Mouse (Mus musculus) adrenal gland (tissue): ENCODE data around the gene Myo7a.

Source experiments
- intact Hi-C: fragments of 180-260 bp; cut with DNase I; formaldehyde crosslinking; loops from one replicate; pipeline ENCODE4 v1.15.1; 2025
- long read RNA-seq, 2 experiments: library from polyadenylated mRNA; unstranded; transcript quantifications; one replicate each; pipeline ENCODE4 v2.0.0; 2020; ENCODE audit warnings: borderline replicate concordance in 1 of 2; ENCODE audit not compliant: insufficient replicate concordance in 1 of 2

Myo7a gene
- long read RNA-seq, experiment 1, partial matches to known transcripts: 8 of 8 reads
- long read RNA-seq, experiment 1, other reads (novel, unspliced or antisense): 0 of 8 reads
- long read RNA-seq, experiment 2, partial matches to known transcripts: 22 of 27 reads
- long read RNA-seq, experiment 2, other reads (novel, unspliced or antisense): 5 of 27 reads

DNA sequence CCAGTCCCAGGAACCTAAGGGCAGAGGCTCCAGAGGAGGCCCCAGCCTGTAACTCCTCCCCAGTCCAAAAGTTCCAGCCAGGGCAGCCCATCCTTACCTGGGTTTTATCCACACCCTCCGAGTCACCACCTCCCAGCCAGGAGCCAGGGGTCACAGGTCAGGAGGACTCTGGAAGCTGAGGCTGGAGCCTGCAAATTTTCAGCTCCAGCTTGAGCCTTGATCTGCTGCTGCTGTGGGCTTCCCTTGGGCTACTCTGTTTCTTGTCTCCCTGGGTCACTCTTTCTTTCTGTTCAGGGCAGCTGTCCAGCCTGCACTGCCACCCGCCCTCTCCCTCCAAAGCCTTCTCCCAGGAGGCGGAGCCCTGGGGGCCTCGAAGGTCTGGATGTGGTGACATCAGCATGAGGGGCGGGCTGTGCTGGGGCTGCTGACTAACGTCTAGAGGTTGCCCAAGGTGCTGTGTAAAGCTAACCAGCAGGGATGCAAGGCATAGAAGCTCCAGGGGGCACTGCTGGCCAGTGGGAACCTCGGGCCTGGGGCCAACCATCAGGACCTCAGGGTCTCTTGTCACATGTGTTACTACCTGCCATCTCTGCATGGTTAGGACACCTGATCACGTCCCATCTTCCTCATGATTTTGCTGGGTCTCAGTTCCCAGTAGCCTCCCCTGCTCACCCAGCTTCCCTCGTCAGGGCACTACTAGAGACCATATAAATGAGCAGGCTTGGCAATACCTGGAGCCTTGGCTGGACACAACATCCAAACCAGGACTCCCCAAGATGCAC is at the start of gene Myo7a:
Gene Myo7a, minus strand, starts transcription at position 346 of the 782 bp plus-strand sequence.
- intact Hi-C loops: loop anchor here (2.0 to 10.0 kb wide), 3 partner anchors 15 to 375 kb away; no protein-coding TSS in a partner anchor

DNA sequence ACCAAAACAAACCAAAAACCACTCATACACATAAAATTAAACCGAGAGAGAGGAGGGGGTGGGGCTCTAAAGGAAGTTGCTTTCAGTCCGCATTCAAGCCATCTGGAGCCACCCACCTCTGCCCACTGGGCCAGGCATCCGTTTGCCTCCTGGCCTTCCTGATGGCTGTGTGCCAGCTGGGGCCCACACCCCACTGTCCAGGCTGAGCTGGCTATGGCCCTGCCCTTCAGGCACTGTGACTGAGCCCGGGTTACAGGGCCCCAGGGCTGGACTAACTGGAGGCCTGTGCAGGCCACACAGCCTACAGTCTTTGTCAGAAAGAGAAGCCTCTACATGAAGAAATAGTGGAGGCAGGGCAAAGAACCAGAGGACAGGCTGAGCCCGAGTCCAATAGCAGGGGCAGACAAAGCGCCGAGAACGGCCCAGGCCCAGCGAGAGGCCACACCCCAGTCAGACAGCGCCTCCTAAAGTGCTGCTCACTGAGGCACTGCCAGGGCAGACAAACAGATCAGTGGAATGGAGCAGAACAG is 45.7 kb upstream of the Myo7a start:
- intact Hi-C loops: no loop called here

DNA sequence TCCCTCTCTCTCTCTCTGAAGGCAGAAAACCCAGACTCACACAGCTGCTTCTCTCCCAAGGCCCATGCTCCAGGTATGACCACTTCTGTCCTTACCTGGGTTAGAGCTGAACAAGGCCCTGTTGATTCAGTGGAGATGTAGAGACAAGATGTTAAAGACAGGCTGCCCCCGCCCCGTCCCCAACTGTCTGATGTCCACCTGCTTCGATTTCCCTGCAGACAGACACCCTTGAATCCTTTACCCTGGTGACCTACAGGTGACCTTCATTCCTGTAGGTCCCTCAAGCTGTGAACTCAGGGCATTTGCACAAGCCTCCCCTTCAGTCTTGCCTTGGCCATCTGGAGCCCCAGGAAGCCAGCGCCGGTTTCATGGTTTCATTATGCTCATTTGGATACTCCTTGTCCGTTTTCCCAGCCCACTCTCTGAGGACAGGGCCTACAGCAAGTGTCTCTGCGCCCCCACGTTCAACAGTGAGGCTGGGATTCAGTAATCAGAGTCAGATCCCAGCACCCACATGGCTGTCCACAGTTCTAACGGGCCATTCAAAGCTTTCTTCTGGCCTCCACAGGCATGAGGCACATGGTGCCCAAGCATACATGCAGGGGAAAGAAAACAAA is 45.2 kb upstream of the Myo7a start:
- intact Hi-C loops: no loop called here

DNA sequence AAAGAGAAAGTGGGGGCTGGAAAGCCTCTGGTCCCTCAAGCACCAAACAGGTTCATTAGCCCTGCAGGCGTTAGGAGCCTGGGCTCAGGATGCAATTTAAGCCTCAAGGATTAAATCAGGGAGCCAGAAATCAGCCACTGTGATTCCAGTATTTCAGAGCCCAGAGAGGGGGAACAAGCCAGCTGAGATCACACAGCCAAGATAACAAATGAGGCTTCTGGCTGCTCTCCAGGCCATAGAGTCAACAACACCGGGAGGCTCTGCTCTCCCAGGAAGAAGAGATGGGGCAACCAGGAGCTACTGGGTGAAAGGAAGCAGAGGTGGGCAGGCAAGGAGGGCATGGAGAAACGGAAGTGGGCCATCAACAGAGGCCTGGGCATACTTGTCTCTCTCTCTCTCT is 44.4 kb upstream of the Myo7a start:
- intact Hi-C loops: no loop called here

DNA sequence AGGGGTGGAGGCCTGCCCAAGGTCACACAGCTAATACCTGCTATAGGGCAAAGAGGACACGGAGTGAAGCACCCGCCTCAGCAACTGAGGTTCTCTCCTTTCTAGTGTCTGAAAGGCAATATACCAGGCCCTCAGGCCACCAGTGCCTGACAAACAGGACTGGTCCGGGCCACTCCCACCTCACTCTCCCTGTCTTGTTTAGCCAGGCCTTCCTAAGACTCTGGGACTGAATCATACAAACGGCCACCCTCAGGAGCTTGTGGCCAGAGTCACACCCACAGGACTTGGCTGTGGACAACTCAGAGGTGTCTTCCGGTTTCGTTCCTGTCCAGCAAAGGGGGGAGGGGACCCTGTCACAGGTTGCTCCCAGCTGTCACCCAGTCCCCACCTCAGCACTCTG is 42.9 kb upstream of the Myo7a start:
- intact Hi-C loops: no loop called here

DNA sequence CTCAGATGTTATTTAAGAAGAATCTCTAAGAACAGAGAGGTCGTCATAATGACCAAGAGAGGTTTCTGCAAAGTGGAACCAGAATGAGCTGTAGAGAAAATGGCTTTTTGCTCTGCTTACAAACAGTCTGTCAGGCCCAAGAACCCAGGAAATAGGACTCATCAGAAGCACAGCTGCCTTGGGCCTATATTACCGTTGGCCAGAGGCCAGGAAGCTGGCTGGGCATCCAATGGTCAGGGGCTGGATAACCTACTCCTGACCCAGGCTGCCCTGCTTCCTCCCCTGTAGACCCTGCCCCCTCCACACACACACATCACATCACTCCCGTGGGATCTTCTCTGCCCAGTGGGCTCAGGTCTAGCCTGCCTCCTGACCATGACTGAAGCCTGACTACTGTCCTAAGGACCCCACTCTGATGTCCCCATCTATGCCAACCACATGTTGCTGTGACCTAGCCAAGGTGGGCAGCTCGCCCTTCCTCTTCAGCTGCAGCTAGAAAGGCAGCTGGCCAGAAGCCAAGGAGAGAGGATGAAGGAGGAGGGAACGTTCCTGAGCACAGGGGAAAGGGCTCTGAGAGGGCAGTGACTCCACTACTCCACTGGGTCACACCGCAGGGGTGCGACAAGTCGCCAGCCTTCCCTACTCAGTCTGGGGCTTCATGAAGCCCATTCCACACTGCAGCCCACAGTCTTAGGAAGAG is 40.9 kb upstream of the Myo7a start:
- intact Hi-C loops: no loop called here

DNA sequence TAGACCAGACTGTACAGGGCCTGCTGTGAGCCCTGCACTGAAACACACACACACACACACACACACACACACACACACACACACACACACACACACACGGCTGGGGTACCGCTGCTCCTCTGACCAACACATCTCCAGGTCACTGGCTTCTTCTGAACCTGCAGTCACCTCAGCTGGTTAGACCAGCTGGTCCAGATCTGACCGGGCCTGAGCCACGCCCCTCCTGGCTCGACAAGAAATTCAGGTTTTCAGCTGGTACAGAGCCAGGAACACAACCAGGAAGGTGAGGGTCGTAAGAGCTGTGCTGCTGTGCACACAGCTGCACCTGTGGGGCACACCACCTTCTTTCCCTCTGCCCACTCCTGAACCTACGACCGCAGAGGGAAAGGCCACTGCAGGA is 39.2 kb upstream of the Myo7a start:
- intact Hi-C loops: loop anchor here (5.0 kb wide), 1 partner anchor 34 kb away; no protein-coding TSS in a partner anchor

DNA sequence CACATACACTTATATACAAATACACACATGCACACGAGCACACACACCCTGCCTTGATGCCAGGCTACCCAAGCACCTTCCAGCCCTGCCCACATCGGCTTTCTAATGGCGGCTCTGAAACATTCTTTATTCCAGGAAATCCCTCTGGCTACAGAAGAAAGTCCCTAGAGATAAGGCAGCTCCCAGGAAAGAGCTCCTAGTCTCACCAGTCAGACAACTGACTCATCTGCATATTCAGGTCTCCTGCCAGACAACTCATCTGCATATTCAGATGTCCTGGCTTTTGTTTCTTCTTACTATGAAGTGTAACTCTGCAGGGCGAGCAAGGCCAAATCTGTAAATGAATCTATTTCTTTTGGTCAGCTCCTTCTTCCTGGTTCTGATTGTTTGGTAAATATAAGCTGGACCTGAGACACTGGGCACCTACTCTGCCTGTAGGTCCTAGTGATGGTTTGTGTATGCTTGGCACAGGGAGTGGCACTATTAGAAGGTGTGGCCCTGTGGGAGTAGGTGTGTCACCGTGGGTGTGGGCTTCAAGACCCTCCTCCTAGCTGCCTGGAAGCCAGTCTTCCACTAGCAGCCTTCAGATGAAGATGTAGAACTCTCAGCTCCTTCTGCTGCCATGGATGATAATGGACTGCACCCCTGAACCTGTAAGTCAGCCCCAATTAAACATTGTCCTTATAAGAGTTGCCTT is 38.5 kb upstream of the Myo7a start:
- intact Hi-C loops: loop anchor here (5.0 kb wide), 1 partner anchor 35 kb away; no protein-coding TSS in a partner anchor

DNA sequence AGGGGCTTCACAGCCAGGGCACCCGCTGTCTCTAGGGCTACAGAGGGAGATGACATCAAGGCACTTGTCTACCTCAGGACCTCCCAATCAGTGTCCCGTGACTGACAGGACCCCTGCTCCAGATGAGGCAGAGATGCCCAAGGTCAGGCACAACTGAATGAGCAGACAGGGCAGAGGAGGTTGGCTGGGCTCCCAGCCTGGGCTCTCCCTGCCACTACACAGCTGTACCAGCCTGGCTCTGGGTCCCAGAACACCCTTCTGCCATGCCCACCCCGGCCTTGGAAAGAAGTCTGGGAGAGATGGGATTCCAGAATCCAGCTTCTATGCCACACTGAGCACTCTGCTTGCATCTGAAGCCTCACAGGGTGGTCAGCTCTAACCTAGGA is 36.9 kb upstream of the Myo7a start:
- intact Hi-C loops: loop anchor here (5.0 kb wide), 1 partner anchor 36 kb away; no protein-coding TSS in a partner anchor

DNA sequence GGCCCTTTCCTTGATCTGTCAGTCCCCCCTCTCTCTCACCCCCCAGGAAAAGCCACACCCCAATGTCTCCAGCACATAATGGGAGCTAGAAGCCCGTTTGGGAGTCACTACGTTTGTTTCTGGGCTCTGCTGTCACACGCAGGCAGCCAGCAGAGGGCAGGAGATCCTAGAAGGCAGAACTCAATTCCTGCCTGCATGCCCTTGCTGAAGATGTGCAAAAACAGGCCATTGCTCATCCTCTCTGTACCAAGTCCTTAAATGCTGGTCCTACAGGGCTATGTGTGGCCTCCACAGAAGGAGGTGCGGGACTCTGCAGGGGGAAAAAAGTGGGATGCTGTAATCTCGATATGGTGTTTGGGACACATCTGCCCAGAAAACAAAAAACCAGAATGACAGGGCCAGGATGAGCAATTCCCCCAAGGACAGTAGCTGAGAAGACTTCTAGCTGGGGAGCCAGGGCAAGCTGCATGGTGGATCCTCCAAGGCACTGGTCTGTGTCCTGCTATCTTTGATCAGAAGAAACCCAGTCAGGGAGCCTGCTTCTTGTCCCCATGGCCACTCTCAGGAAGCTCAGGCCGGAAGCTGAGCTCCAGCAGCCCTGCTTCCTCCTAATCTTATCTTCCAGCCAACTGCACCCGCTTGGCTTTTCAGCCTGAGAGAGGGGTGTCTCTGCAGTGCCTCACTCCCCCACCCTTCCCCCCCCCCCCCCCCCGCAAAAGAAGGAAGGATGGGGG is 36.4 kb upstream of the Myo7a start:
- intact Hi-C loops: loop anchor here (5.0 kb wide), 1 partner anchor 37 kb away; no protein-coding TSS in a partner anchor

DNA sequence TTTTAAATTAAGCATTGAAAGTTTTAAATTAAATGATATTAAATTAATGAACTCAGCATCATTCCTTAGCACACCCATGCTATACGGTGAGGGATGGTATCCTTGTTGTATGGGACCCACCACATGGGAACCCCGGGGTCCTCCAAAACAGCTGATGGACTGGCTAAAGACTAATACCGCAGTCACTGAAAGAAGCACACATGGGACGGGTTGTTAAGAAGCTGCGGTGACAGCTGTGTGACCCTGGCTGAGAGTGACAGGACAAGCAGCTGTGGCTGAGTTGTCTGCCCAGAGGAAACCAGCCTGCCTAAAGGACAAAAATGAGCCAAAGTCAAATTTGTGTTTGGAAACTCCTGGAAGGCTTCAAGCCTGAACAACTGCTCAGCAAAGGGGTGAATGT is 34.6 kb upstream of the Myo7a start:
- intact Hi-C loops: loop anchor here (5.0 kb wide), 2 partner anchors 52 to 188 kb away; no protein-coding TSS in a partner anchor

DNA sequence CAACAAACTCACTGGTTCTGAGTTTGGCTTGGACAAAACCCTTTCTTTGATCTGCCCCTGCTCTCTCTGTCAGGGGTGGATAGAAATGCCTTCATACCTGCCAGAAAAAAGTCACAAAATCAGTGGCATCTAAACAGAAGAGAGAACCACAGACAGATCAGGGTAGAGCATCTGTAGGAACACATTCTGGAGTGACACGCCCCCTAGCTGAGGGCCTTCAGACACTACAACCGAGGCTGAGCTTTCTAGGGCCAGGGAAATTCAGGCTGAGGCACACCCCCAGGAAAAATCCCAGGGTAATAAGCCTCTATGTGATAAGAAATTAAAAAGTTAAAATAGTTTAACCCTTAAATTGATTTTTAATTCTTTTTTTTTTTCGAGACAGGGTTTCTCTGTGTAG is 34.0 kb upstream of the Myo7a start:
- intact Hi-C loops: loop anchor here (5.0 kb wide), 2 partner anchors 51 to 189 kb away; no protein-coding TSS in a partner anchor

DNA sequence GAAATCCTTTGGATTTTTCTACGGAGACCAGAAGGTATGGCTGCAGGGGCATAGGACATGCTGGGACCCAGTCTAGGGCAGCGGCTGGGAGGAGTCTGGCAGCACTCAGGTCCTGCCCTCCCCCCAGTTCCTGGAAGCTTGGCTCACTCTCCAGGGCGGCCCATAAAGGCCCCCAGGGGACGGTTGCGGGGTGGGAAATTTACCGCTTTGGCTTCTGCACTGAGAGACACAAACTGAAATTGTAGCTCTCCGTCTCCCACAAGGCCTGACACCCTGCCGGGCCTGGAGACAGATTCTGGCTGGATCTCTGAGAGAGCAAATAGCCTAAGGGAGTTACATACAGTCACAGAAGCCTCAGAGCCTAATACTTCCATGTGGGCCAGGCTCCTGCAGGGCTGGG is 33.1 kb upstream of the Myo7a start:
- intact Hi-C loops: loop anchor here (5.0 kb wide), 2 partner anchors 50 to 190 kb away; no protein-coding TSS in a partner anchor

DNA sequence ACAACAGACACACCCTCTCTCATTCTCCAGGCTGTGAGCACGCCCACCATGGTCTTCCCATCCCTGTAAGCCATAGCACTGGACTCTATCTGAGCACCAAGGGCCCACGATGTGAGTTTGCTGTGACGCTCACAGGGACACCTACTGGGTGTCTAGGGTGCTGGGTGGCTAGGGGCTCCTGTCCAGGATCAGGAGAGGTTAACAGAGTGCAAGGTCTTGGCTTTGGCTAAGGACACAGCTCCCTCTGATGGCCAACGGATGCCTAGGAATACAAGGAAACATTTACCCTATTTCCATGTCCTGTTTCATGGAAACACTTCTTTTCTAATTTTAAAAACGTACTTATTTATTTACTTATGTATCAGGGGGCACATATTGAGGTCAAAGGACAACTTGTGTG is 31.2 kb upstream of the Myo7a start:
- intact Hi-C loops: loop anchor here (5.0 kb wide), 2 partner anchors 48 to 192 kb away; no protein-coding TSS in a partner anchor

DNA sequence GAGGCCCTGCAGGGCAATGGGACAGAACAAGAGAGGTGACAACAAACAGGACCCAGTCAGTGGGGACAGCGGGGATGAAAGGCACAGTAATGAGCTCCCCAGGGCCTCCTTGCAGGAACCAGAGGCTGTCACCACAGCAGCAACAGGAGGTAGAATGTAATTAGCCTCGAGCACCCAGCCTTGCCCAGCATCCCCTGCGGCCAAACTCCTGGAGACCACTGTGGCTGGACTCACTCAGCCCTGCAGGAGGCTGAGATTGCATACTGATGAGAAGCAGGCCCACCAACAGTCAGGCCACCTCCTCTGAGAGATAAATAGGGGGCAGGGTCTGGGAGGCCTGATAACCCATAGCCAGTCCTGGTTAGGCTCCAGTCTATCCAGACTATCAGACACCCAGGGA is 30.5 kb upstream of the Myo7a start:
- intact Hi-C loops: loop anchor here (5.0 kb wide), 2 partner anchors 48 to 192 kb away; no protein-coding TSS in a partner anchor

DNA sequence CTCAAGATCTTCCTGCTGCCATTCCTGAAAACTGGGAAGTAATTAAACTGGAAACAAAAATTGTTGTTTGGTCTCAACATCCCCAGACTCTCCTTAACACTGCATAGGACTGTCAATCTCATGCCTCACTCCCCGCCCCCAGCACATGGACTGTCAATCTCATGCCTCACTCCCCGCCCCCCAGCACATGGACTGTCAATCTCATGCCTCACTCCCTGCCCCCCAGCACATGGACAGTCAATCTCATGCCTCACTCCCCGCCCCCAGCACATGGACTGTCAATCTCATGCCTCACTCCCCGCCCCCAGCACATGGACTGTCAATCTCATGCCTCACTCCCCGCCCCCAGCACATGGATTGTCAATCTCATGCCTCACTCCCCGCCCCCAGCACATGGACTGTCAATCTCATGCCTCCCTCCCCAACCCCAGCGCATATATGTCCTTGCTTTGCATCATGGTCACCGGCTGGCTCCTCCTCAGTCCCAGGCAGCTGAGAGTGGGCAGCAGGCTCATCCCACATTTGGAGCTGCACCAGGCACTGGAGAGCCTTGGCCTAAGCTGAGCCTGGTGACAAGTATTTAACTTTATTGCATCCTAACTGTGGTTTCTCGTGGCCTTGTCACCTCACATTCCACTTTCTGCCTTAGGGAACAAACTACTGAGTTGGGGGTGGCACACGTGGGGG is 29.5 kb upstream of the Myo7a start:
- intact Hi-C loops: no loop called here

DNA sequence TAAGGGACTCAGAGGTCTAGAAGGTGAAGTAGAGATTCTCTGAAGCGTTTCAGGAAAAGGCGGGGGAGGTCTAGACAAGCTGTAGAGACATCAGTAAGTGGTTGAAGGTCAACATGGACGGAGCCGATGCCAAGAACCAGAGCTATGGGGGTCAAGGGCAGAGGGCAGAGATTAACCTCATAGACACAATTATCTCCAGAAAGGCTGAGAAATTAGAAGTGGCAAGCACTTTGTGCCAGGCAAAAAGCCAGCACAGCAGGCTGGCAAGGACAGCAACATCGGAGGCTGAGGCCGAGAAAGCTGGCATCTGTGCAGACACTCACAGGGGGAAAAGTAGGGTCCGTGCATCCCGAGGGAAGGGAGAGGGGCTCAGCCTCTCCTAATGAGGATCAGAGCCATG is 28.4 kb upstream of the Myo7a start:
- intact Hi-C loops: no loop called here

DNA sequence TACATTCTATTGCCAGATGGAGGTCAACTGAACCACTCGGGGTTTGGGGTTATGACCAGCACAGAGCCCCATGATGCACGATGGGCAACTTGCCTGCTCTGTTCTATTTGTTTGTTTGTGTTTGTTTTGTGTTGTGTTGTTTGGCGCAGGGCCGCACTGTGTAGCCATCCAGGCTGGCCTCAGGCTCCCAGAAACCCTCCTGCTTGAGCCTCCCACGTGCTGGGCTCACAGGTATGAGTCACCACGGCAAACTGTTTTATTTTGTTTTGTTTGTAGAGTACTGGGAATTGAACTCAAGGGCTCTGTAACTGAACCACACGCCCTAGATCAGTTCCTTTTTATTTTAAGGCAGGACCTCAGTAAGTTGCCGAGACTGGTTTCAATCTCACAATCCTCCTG is 27.1 kb upstream of the Myo7a start:
- intact Hi-C loops: no loop called here

DNA sequence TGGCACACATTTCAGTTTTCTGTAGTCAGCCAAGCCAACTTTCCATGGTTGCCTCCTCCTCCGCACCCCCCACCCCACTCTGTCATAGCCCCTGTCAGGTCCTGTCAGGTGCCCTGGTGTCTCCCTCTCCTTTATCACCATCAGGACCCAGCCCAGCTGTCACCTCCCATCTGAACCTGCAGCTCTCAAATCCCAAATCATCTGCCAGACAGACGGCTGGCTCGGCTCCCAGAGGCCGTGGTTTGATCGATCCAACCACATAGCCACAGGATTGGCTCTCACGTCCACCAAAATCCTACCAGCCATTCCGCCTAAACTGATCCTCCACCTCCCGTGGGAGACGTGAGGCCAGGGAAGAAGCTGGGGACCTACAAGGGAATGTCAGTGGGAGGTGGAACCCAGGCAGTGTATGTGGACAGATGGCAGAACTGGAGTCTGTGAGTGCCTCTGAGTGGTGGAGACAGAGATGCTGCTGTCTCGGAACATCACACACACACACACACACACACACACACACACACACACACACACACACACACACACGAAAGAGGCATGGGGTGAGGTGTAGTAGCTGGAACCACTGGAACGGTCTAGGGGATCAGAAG is 26.6 kb upstream of the Myo7a start:
- intact Hi-C loops: no loop called here
